ENCODE assay signal across 25 mouse cellular contexts in genomic region chr2:154650404-154650803, GRCm38 (mm10). TPM values are rescaled to one million over a fixed set of nuclear protein-coding genes. Genes with fewer than 3 reads are reported as not detected.
DNase-seq lines count a peak whose midpoint lies in the region; ATAC-seq and TF ChIP-seq lines count a peak whose summit lies in the region.
"Had no signal": no experiment of that assay in that cellular context is flagged by ENCODE, and none has a peak within 500 bp of the region (broad histone marks: within the 10 kb centered on the region; RNA-seq: fewer than 3 reads in every experiment).

No protein-coding gene starts in this region.

- peak; percentile 24 for TF ChIP-seq CTCF in lung, postnatal 0 days (IDR thresholded peaks at IDR 0.05)

- H3K4me2 ChIP-seq in kidney, embryonic 15.5 days: no peak overlapping the region
- H3K4me2 ChIP-seq in lung, postnatal 0 days (replicated peaks; ENCODE audit: low read depth, low read length): no peak overlapping the region
- no peak overlapping the region for H3K4me2 ChIP-seq in embryonic facial prominence, embryonic 13.5 days
- no peak overlapping the region for H3K4me2 ChIP-seq in stomach, embryonic 16.5 days (ENCODE audit: low read depth, low read length)
- H3K4me2 ChIP-seq: hindbrain, embryonic 12.5 days had no signal

- no peak for DNase-seq in kidney, adult 9 months
- DNase-seq in lung, postnatal 0 days (ENCODE audit: low spot score): no peak
- DNase-seq in lung, postnatal 25 days (ENCODE audit: low spot score): no peak
- DNase-seq in cerebellum, adult 9-10 months: no peak
- DNase-seq: adrenal gland, postnatal 10 days; cerebellum, adult 11 months; cerebellum, postnatal 36 days; gastrocnemius, postnatal 25 days; heart, postnatal 10 days; kidney, postnatal 36 days; lung, adult 18-20 months; right cerebral cortex, adult 18-20 months; spleen, adult 18-20 months; thymus, postnatal 36 days had no signal

- no peak for ATAC-seq in kidney, embryonic 15.5 days (replicated peaks; ENCODE audit: low FRiP score)
- ATAC-seq in lung, postnatal 0 days: no peak
- no peak for ATAC-seq in embryonic facial prominence, embryonic 13.5 days (ENCODE audit: insufficient number of reproducible peaks, insufficient read depth, low FRiP score, low TSS enrichment, low read depth)
- ATAC-seq in stomach, embryonic 16.5 days (ENCODE audit: insufficient read depth, low FRiP score): no peak
- ATAC-seq in erythroid progenitor cell, adult 5-6 weeks (replicated peaks; ENCODE audit: low FRiP score, poor library complexity, severe bottlenecking): no peak

- H3K27me3 ChIP-seq in kidney, embryonic 15.5 days: no peaks in the 10 kb centered on the region
- no peaks in the 10 kb centered on the region for H3K27me3 ChIP-seq in lung, postnatal 0 days (replicated peaks; ENCODE audit: insufficient read depth, low read length)
- H3K27me3 ChIP-seq in embryonic facial prominence, embryonic 13.5 days: no peaks in the 10 kb centered on the region
- H3K27me3 ChIP-seq in stomach, embryonic 16.5 days (ENCODE audit: control insufficient read depth, insufficient read depth, low read length): no peaks in the 10 kb centered on the region
- H3K27me3 ChIP-seq: hindbrain, embryonic 12.5 days had no signal

- peak overlapping the region; percentile 88 for H3K27ac ChIP-seq in kidney, embryonic 15.5 days
- H3K27ac ChIP-seq in lung, postnatal 0 days (ENCODE audit: low read length): peak overlapping the region; percentile 57; the same call in 1 of the 2 replicates
- peak overlapping the region; percentile 63; the same call in 1 of the 2 replicates for H3K27ac ChIP-seq in embryonic facial prominence, embryonic 13.5 days
- H3K27ac ChIP-seq in stomach, embryonic 16.5 days (ENCODE audit: low read length): peak overlapping the region; percentile 90
- H3K27ac ChIP-seq: heart, embryonic 10.5 days; hindbrain, embryonic 12.5 days had no signal

- no peak overlapping the region for H3K4me3 ChIP-seq in kidney, embryonic 15.5 days (replicated peaks)
- no peak overlapping the region for H3K4me3 ChIP-seq in lung, postnatal 0 days (ENCODE audit: low read depth, low read length)
- H3K4me3 ChIP-seq in embryonic facial prominence, embryonic 13.5 days: no peak overlapping the region
- no peak overlapping the region for H3K4me3 ChIP-seq in stomach, embryonic 16.5 days (replicated peaks; ENCODE audit: low read length)
- H3K4me3 ChIP-seq: heart, embryonic 10.5 days; hindbrain, embryonic 12.5 days had no signal

- peaks cover 8% of the 10 kb centered on the region; the same call in 1 of the 2 replicates for H3K4me1 ChIP-seq in kidney, embryonic 15.5 days
- H3K4me1 ChIP-seq in lung, postnatal 0 days (ENCODE audit: insufficient read depth, low read depth, low read length): no peaks in the 10 kb centered on the region
- no peaks in the 10 kb centered on the region for H3K4me1 ChIP-seq in embryonic facial prominence, embryonic 13.5 days
- H3K4me1 ChIP-seq in stomach, embryonic 16.5 days (ENCODE audit: control insufficient read depth, insufficient read depth, low read length): no peaks in the 10 kb centered on the region; the same call in 1 of the 2 replicates
- H3K4me1 ChIP-seq: heart, embryonic 10.5 days; hindbrain, embryonic 12.5 days had no signal

- no peak overlapping the region for H3K9ac ChIP-seq in kidney, embryonic 15.5 days
- H3K9ac ChIP-seq in lung, postnatal 0 days (replicated peaks; ENCODE audit: low read depth): no peak overlapping the region
- H3K9ac ChIP-seq in embryonic facial prominence, embryonic 13.5 days: no peak overlapping the region
- no peak overlapping the region for H3K9ac ChIP-seq in stomach, embryonic 16.5 days (ENCODE audit: low read length)
- H3K9ac ChIP-seq: hindbrain, embryonic 12.5 days had no signal

- TF ChIP-seq EP300 in lung, postnatal 0 days (IDR thresholded peaks at IDR 0.05): no peak

- H3K9me3 ChIP-seq in kidney, embryonic 15.5 days (replicated peaks): no peaks in the 10 kb centered on the region
- no peaks in the 10 kb centered on the region for H3K9me3 ChIP-seq in lung, postnatal 0 days (ENCODE audit: low read length)
- no peaks in the 10 kb centered on the region for H3K9me3 ChIP-seq in embryonic facial prominence, embryonic 13.5 days
- H3K9me3 ChIP-seq in stomach, embryonic 16.5 days (replicated peaks; ENCODE audit: control insufficient read depth, low read length): 0 out of 2 replicates have a peak, but pooled peaks cover 3% of the 10 kb centered on the region
- H3K9me3 ChIP-seq: heart, embryonic 10.5 days; hindbrain, embryonic 12.5 days had no signal

- H3K36me3 ChIP-seq in kidney, embryonic 15.5 days: peaks cover 5% of the 10 kb centered on the region
- no peaks in the 10 kb centered on the region for H3K36me3 ChIP-seq in lung, postnatal 0 days (ENCODE audit: insufficient read depth, low read length)
- peaks cover 13% of the 10 kb centered on the region for H3K36me3 ChIP-seq in embryonic facial prominence, embryonic 13.5 days
- no peaks in the 10 kb centered on the region for H3K36me3 ChIP-seq in stomach, embryonic 16.5 days (ENCODE audit: control insufficient read depth, insufficient read depth, low read length)

- WGBS in kidney, embryonic 15.5 days: 90% methylated on average over 3 of the region's 3 CpGs
- 83% methylated on average over 3 of the region's 3 CpGs for WGBS in lung, postnatal 0 days
- 75% methylated on average over 3 of the region's 3 CpGs for WGBS in embryonic facial prominence, embryonic 13.5 days
- 77% methylated on average over 3 of the region's 3 CpGs for WGBS in stomach, embryonic 16.5 days

RNA-seq across cellular contexts. Expression of gene Chmp4b, which starts 1.1 kb away (rescaled TPM):
- polyA plus RNA-seq in kidney, embryonic 15.5 days (2015; fragmentation: Nextera tagmentation; extraction: Ambion mirVana): 24.6 and 24.8 TPM in 2 replicates
- 33.1 and 33.7 TPM in 2 replicates for polyA plus RNA-seq in lung, postnatal 0 days (2015; fragmentation: Nextera tagmentation; extraction: Ambion mirVana)
- polyA plus RNA-seq in embryonic facial prominence, embryonic 13.5 days (2015; fragmentation: Nextera tagmentation; extraction: Ambion mirVana): 32.8 and 34.7 TPM in 2 replicates
- 20.7 and 23.6 TPM in 2 replicates for polyA plus RNA-seq in stomach, embryonic 16.5 days (2015; fragmentation: Nextera tagmentation; extraction: Ambion mirVana)
- 58.0 and 78.4 TPM in 2 replicates for total RNA-seq in erythroid progenitor cell, adult 5-6 weeks (2015; ENCODE audit: low replicate concordance)
- total RNA-seq in erythroid progenitor cell, adult 5-6 weeks (2017; ENCODE audit: low replicate concordance): 45.3 and 70.0 TPM in 2 replicates

RNA-seq across cellular contexts. Expression of gene 4930519P11Rik, which starts 37.2 kb away (rescaled TPM):
- 0.62 TPM in 1 of 2 replicates, not detected in the other for polyA plus RNA-seq in kidney, embryonic 15.5 days (2015; fragmentation: Nextera tagmentation; extraction: Ambion mirVana)
- polyA plus RNA-seq in lung, postnatal 0 days (2015; fragmentation: Nextera tagmentation; extraction: Ambion mirVana): 0.40 and 0.61 TPM in 2 replicates
- polyA plus RNA-seq in embryonic facial prominence, embryonic 13.5 days (2015; fragmentation: Nextera tagmentation; extraction: Ambion mirVana): 1.2 TPM in 1 of 2 replicates, not detected in the other
- not detected in 2 replicates for polyA plus RNA-seq in stomach, embryonic 16.5 days (2015; fragmentation: Nextera tagmentation; extraction: Ambion mirVana)
- 11.5 TPM in 1 of 2 replicates, not detected in the other for total RNA-seq in erythroid progenitor cell, adult 5-6 weeks (2015; ENCODE audit: low replicate concordance)
- not detected in 2 replicates for total RNA-seq in erythroid progenitor cell, adult 5-6 weeks (2017; ENCODE audit: low replicate concordance)
- total RNA-seq: adrenal gland, postnatal 10 days; gastrocnemius, postnatal 25 days; heart, postnatal 10 days; left cerebral cortex, postnatal 10 days; megakaryocyte-erythroid progenitor cell, adult 5-6 weeks had no signal
- polyA plus RNA-seq: embryonic facial prominence, embryonic 11.5 days; forebrain, embryonic 11.5 days; hindbrain, embryonic 12.5 days; neural tube, embryonic 11.5 days had no signal

RNA-seq across cellular contexts. Expression of gene Zfp341, which starts 37.3 kb away (rescaled TPM):
- polyA plus RNA-seq in kidney, embryonic 15.5 days (2015; fragmentation: Nextera tagmentation; extraction: Ambion mirVana): 0.85 and 1.00 TPM in 2 replicates
- 0.76 and 1.0 TPM in 2 replicates for polyA plus RNA-seq in lung, postnatal 0 days (2015; fragmentation: Nextera tagmentation; extraction: Ambion mirVana)
- polyA plus RNA-seq in embryonic facial prominence, embryonic 13.5 days (2015; fragmentation: Nextera tagmentation; extraction: Ambion mirVana): 1.5 and 1.8 TPM in 2 replicates
- polyA plus RNA-seq in stomach, embryonic 16.5 days (2015; fragmentation: Nextera tagmentation; extraction: Ambion mirVana): 0.34 and 0.59 TPM in 2 replicates
- total RNA-seq in erythroid progenitor cell, adult 5-6 weeks (2015; ENCODE audit: low replicate concordance): 3.2 and 3.8 TPM in 2 replicates
- 1.3 and 2.7 TPM in 2 replicates for total RNA-seq in erythroid progenitor cell, adult 5-6 weeks (2017; ENCODE audit: low replicate concordance)

RNA-seq across cellular contexts. Expression of gene Pxmp4, which starts 46.9 kb away (rescaled TPM):
- 27.7 and 29.8 TPM in 2 replicates for polyA plus RNA-seq in kidney, embryonic 15.5 days (2015; fragmentation: Nextera tagmentation; extraction: Ambion mirVana)
- polyA plus RNA-seq in lung, postnatal 0 days (2015; fragmentation: Nextera tagmentation; extraction: Ambion mirVana): 29.0 and 33.5 TPM in 2 replicates
- 24.0 and 24.7 TPM in 2 replicates for polyA plus RNA-seq in embryonic facial prominence, embryonic 13.5 days (2015; fragmentation: Nextera tagmentation; extraction: Ambion mirVana)
- polyA plus RNA-seq in stomach, embryonic 16.5 days (2015; fragmentation: Nextera tagmentation; extraction: Ambion mirVana): 32.4 and 35.1 TPM in 2 replicates
- 15.5 and 22.7 TPM in 2 replicates for total RNA-seq in erythroid progenitor cell, adult 5-6 weeks (2015; ENCODE audit: low replicate concordance)
- 14.4 and 17.0 TPM in 2 replicates for total RNA-seq in erythroid progenitor cell, adult 5-6 weeks (2017; ENCODE audit: low replicate concordance)
